Mouse (Mus musculus) stomach, postnatal 0 days (tissue): Measurements from ENCODE around the gene Olfr952.

Experiments used
- CTCF ChIP-seq: IDR thresholded peaks from 2 replicates; pipeline ENCODE4 v1.5.1; 2016; ENCODE audit warnings: antibody characterized with exemption, low read depth, mild to moderate bottlenecking, moderate library complexity
- EP300 ChIP-seq: optimal IDR thresholded peaks from 2 replicates; pipeline ENCODE3; 2016; ENCODE audit warnings: antibody characterized with exemption

GRCm38 (mm10) chr9:39471844-39472243 is 44.9 kb upstream of the Olfr952 start, which contains the start of gene Olfr955:
- TF ChIP-seq CTCF (no peak), EP300 (no peak)
